Mouse (Mus musculus): ENCODE results near the gene Abcb1b. TPM values are rescaled to one million over a fixed set of nuclear protein-coding genes. Genes with fewer than 3 reads are reported as not detected.
A peak's percentile ranks its signal among the peaks of the same experiment; 100 is the strongest.

The Abcb1b gene
- total RNA-seq (2014; rRNA removed) (0.77 and 1.5 TPM in 2 replicates), polyA plus RNA-seq (2015; fragmentation: Nextera tagmentation; extraction: Ambion mirVana) (0.52 and 0.65 TPM in 2 replicates)

DNA sequence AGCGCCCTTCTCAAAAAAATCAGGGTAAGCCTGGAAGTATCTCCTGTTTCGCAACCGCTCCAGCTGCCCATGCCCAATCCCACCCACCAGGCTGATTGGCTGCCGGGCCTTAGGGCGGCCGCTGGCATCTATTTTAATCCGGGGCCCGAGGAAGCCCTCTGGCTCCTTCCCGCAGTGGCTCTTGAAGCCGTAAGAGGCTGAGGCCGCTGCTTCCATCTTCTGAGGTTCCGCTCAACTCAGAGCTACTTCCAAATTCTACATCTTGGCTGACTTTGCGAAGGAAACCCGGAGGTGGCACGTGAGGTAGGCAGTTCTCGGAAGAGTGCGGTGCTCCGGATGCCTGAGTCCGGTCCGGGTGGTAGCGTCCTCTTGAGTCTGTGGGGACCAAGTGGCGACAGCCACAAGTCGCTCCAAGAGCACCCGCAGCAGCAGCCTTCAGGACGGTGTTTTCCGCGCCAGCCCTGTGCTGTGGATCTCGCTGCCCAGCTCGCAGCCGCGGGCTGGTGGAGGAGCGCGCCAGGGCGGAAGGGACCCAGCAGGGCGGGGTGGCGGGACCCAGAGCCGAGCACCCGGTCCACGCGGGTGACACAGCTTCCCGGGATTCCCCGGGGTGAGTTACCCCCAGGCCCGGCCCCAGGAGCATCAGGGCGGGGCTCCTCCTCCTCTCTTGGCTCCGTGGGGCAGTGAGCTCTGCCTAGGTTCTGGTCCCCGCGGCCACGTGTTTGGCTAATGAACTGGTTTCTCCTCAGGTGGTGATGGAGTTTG is at the start of gene Abcb1b:
TSS of gene Abcb1b (plus strand) at position 161 of the 765 bp plus-strand sequence.
- peak within 1 kb of the TSS; percentile 60 for H3K9ac ChIP-seq
- no peaks in the 10 kb centered on the region for H3K9me3 ChIP-seq (ENCODE audit: low read length)
- TF ChIP-seq CTCF (IDR thresholded peaks at IDR 0.05; ENCODE audit: low read depth): no peak
- WGBS: under 1% methylated on average over 48 of the region's 48 CpGs
- H3K27me3 ChIP-seq (ENCODE audit: insufficient read depth, low read length): no peaks in the 10 kb centered on the region
- DNase-seq (peak; percentile 71), ATAC-seq (peak; percentile 92)
- peak within 1 kb of the TSS; percentile 100 for H3K4me2 ChIP-seq (ENCODE audit: low read depth)
- H3K4me3 ChIP-seq (ENCODE audit: low read depth, low read length): peak within 1 kb of the TSS; percentile 56
- no peak within 1 kb of the TSS for H3K27ac ChIP-seq (ENCODE audit: low read depth, low read length)
- H3K36me3 ChIP-seq (ENCODE audit: insufficient read depth): no peaks in the 10 kb centered on the region
- no peaks in the 10 kb centered on the region for H3K4me1 ChIP-seq (ENCODE audit: insufficient read depth)

DNA sequence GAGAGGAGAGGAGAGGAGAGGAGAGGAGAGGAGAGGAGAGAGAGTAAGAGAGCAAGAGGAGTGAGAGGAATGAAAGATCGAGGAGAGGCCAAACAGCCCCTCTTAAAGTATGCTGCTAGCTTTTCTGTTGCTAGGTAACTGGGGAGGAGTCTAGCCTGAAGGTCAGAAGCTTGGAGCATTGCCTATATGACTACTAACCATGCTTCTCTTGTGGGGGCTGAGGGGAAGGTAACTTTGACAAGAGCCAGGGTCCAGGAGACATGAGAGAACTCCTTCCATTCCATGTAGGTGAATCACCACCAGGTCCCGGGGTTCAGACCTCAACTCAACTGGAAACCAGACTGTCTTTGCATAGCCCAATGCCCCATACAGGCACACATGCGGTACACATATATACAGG is 25.1 kb upstream of the Abcb1b start:
- no peak for ATAC-seq
- H3K27ac ChIP-seq (ENCODE audit: low read depth, low read length): no peak overlapping the region
- H3K27me3 ChIP-seq (ENCODE audit: insufficient read depth, low read length): no peaks in the 10 kb centered on the region
- no peaks in the 10 kb centered on the region for H3K9me3 ChIP-seq (ENCODE audit: low read length)
- H3K4me3 ChIP-seq (ENCODE audit: low read depth, low read length): no peak overlapping the region
- H3K4me2 ChIP-seq (ENCODE audit: low read depth): no peak overlapping the region
- H3K4me1 ChIP-seq (ENCODE audit: insufficient read depth): no peaks in the 10 kb centered on the region
- no peak overlapping the region for H3K9ac ChIP-seq
- WGBS: 72% methylated on average over 3 of the region's 3 CpGs
- H3K36me3 ChIP-seq (ENCODE audit: insufficient read depth): no peaks in the 10 kb centered on the region
- DNase-seq: no peak
- TF ChIP-seq CTCF (IDR thresholded peaks at IDR 0.05; ENCODE audit: low read depth): no peak

DNA sequence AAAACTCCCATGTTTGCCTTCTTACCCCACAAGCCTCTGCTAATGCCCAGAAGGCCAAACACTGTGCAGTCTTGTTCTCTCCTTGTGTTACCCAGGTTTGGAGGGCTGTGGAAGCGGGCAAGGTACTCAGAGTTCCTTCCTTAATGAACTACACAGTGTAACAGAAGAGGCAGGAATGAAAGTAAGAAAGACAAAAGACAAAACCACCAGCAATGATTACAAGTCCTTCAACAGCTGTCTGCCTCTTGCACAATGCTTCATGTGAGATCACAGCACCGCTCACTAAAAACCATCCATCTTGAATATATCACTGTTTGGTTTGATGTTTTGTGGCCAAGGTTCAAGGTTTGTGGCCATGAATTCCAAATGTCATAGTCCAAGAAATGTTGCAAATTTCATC is 19.6 kb upstream of the Abcb1b start:
- H3K27me3 ChIP-seq (ENCODE audit: insufficient read depth, low read length): no peaks in the 10 kb centered on the region
- H3K4me2 ChIP-seq (ENCODE audit: low read depth): no peak overlapping the region
- DNase-seq (no peak), ATAC-seq (no peak)
- H3K9me3 ChIP-seq (ENCODE audit: low read length): no peaks in the 10 kb centered on the region
- no peak overlapping the region for H3K4me3 ChIP-seq (ENCODE audit: low read depth, low read length)
- no peaks in the 10 kb centered on the region for H3K36me3 ChIP-seq (ENCODE audit: insufficient read depth)
- H3K27ac ChIP-seq (ENCODE audit: low read depth, low read length): no peak overlapping the region
- no peak for TF ChIP-seq CTCF (IDR thresholded peaks at IDR 0.05; ENCODE audit: low read depth)
- no peaks in the 10 kb centered on the region for H3K4me1 ChIP-seq (ENCODE audit: insufficient read depth)
- H3K9ac ChIP-seq: no peak overlapping the region
- 79% methylated on average over 2 of the region's 2 CpGs for WGBS

DNA sequence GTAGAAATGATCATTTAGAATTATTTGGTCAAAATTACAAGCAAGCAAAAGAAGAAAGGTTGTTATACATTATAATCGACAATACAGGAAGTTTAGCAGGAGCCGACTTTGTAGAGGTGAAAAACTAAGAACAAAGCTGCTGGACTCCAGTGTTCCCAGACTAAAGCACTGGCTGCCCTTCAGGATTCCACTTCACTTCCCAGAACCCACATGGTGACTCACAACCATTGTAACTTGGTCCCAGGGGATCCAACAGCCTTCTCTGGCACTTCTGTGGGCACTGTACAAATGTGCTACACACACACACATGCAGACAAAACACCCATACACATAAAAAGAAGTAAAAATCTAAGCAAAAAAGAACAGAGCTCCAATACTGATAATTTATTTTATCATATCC is 19.2 kb upstream of the Abcb1b start:
- DNase-seq (no peak), ATAC-seq (no peak)
- no peak for TF ChIP-seq CTCF (IDR thresholded peaks at IDR 0.05; ENCODE audit: low read depth)
- H3K36me3 ChIP-seq (ENCODE audit: insufficient read depth): no peaks in the 10 kb centered on the region
- no peaks in the 10 kb centered on the region for H3K27me3 ChIP-seq (ENCODE audit: insufficient read depth, low read length)
- no peak overlapping the region for H3K4me3 ChIP-seq (ENCODE audit: low read depth, low read length)
- WGBS: 80% methylated on average over 2 of the region's 2 CpGs
- no peaks in the 10 kb centered on the region for H3K9me3 ChIP-seq (ENCODE audit: low read length)
- H3K4me1 ChIP-seq (ENCODE audit: insufficient read depth): no peaks in the 10 kb centered on the region
- H3K4me2 ChIP-seq (ENCODE audit: low read depth): no peak overlapping the region
- no peak overlapping the region for H3K9ac ChIP-seq
- no peak overlapping the region for H3K27ac ChIP-seq (ENCODE audit: low read depth, low read length)

DNA sequence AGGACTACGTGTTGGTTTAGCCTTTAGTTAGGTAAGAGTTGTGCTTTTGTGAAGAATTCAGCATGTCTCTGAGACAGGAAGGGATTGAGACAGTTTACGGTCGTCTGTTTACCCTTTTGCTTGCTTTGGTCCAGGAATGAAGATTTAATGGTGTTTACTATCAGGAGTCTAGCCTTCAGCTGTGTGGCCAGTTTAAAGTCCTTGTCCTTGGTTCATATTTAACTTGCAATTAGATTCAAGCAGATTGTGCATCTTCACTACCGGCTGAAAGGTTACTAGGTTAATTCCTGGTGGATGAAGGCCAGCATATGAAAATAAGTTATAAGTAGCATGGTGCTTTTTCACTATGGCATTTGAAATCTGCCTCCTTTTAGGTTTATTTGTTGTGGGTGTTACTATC is 5.7 kb upstream of the Abcb1b start:
- Histone ChIP-seq H3K27ac (ENCODE audit: low read depth, low read length) (no peak overlapping the region), H3K9me3 (ENCODE audit: low read length) (no peaks in the 10 kb centered on the region), H3K27me3 (ENCODE audit: insufficient read depth, low read length) (no peaks in the 10 kb centered on the region), H3K4me1 (ENCODE audit: insufficient read depth) (no peaks in the 10 kb centered on the region), H3K4me2 (ENCODE audit: low read depth) (no peak overlapping the region), H3K9ac (no peak overlapping the region), H3K36me3 (ENCODE audit: insufficient read depth) (no peaks in the 10 kb centered on the region), H3K4me3 (ENCODE audit: low read depth, low read length) (no peak overlapping the region)
- ATAC-seq (no peak), DNase-seq (no peak)
- no peak for TF ChIP-seq CTCF (IDR thresholded peaks at IDR 0.05; ENCODE audit: low read depth)
- 82% methylated on average over 4 of the region's 4 CpGs for WGBS

DNA sequence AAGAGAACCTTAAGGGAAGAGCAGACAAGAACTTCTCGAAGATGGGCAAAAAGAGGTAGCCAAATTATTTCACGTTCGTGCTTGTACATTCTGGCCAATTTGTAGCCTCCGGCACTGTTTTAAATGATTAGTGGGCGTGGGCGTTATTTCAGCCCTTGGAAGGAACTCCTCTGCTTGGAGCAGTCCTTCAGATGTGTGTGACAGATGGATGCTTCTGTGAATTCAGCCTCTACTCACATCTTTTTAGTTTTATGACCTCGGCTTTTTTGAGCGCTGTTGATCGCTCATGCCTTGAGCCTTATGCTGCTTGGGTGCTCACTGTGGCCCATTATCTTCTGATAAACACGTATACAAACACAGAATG is 787 bp downstream of the Abcb1b start:
- Histone ChIP-seq H3K9me3 (ENCODE audit: low read length) (no peaks in the 10 kb centered on the region), H3K36me3 (ENCODE audit: insufficient read depth) (no peaks in the 10 kb centered on the region), H3K9ac (peak overlapping the region; percentile 60), H3K4me2 (ENCODE audit: low read depth) (peak overlapping the region; percentile 100), H3K27ac (ENCODE audit: low read depth, low read length) (no peak overlapping the region), H3K27me3 (ENCODE audit: insufficient read depth, low read length) (no peaks in the 10 kb centered on the region), H3K4me3 (ENCODE audit: low read depth, low read length) (peak overlapping the region; percentile 56), H3K4me1 (ENCODE audit: insufficient read depth) (no peaks in the 10 kb centered on the region)
- no peak for DNase-seq
- 0 out of 2 replicates have a peak, but pooled peaks have one; percentile 4 for ATAC-seq
- WGBS: 19% methylated on average over 10 of the region's 10 CpGs
- TF ChIP-seq CTCF (IDR thresholded peaks at IDR 0.05; ENCODE audit: low read depth): no peak

DNA sequence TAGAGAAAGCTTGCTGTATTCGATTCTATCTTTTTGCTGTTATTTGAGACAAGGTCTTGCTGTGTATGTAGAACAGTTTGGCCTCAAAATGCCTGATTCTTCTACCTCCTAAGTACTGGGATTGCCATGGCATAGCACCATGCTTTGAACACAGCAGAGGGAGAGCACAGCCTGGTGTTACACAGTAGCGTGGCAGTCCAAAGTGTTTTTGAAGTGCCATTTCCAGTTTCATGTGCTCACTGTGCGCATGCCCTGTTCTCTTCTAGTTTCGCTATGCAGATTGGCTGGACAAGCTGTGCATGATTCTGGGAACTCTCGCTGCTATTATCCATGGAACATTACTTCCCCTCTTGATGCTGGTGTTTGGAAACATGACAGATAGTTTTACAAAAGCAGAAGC is 7.8 kb downstream of the Abcb1b start:
- DNase-seq: no peak
- no peak overlapping the region for H3K4me3 ChIP-seq (ENCODE audit: low read depth, low read length)
- peak; percentile 6; the same call in 1 of the 2 replicates for TF ChIP-seq CTCF (IDR thresholded peaks at IDR 0.05; ENCODE audit: low read depth)

More for the DNA sequence above, 7.8 kb downstream of the Abcb1b start:
- no peaks in the 10 kb centered on the region for H3K9me3 ChIP-seq (ENCODE audit: low read length)
- no peaks in the 10 kb centered on the region for H3K4me1 ChIP-seq (ENCODE audit: insufficient read depth)
- no peaks in the 10 kb centered on the region for H3K27me3 ChIP-seq (ENCODE audit: insufficient read depth, low read length)
- peak; percentile 59 for ATAC-seq
- no peak overlapping the region for H3K27ac ChIP-seq (ENCODE audit: low read depth, low read length)
- no peaks in the 10 kb centered on the region for H3K36me3 ChIP-seq (ENCODE audit: insufficient read depth)
- H3K9ac ChIP-seq: no peak overlapping the region
- 77% methylated on average over 5 of the region's 5 CpGs for WGBS
- H3K4me2 ChIP-seq (ENCODE audit: low read depth): no peak overlapping the region

Data from forebrain, postnatal 0 days (tissue).